Mouse (Mus musculus) brown adipose tissue, adult 24 weeks (tissue): Measurements from ENCODE around the gene Dcps. TPM values are rescaled to one million over a fixed set of nuclear protein-coding genes. Genes with fewer than 3 reads are reported as not detected.

Experiments used
- H3K27ac ChIP-seq: fragments of 200-500 bp; replicated peaks from 2 replicates; pipeline ENCODE4 v1.5.1; 2012; ENCODE audit warnings: low read depth, mild to moderate bottlenecking, low read length
- H3K4me1 ChIP-seq: fragments of 200-500 bp; 2 replicates; pipeline ENCODE4 v1.6.1; 2012; ENCODE audit warnings: low read length, mixed read lengths; ENCODE audit not compliant: control insufficient read depth, insufficient read depth, insufficient read length
- H3K4me3 ChIP-seq: fragments of 200-500 bp; 2 replicates; pipeline ENCODE4 v1.5.1; 2012; ENCODE audit warnings: low read depth, mild to moderate bottlenecking, low read length, moderate library complexity; ENCODE audit not compliant: insufficient read depth
- polyA plus RNA-seq: library from polyadenylated mRNA; stranded (reverse); fragments of >200 nt; gene quantifications from 2 replicates; pipeline ENCODE4 v1.2.4, GENCODE M21; 2012; ENCODE audit not compliant: missing spikeins, insufficient read depth, insufficient read length

The Dcps gene
- polyA plus RNA-seq, 1 experiment, result 12.6 TPM

GRCm38 (mm10) chr9:35092904-35093303 is 83.0 kb downstream of the Dcps start:
- no peaks in the 10 kb centered on the region for H3K4me1 ChIP-seq
- no peak overlapping the region for H3K4me3 ChIP-seq
- no peak overlapping the region for H3K27ac ChIP-seq

Other genes with a start within 250 kb of the Dcps start
- 14.2 and 15.2 TPM in 2 replicates for gene St3gal4, start 56.8 kb downstream of the Dcps start, polyA plus RNA-seq
- 50.6 and 71.3 TPM in 2 replicates for gene Srpr, start 24.1 kb upstream of the Dcps start, polyA plus RNA-seq
- gene Tirap, start 24.2 kb upstream of the Dcps start, polyA plus RNA-seq, result 2.8 and 5.9 TPM in 2 replicates
- gene Foxred1, start 35.0 kb upstream of the Dcps start, polyA plus RNA-seq, result 95.2 and 117 TPM in 2 replicates
- 10.7 and 19.9 TPM in 2 replicates for gene Fam118b, start 91.7 kb upstream of the Dcps start, polyA plus RNA-seq
- gene Rpusd4, start 91.8 kb upstream of the Dcps start, polyA plus RNA-seq, result 10.6 and 11.6 TPM in 2 replicates
- gene Cdon, start 245.1 kb upstream of the Dcps start, polyA plus RNA-seq, result 3.8 and 10.9 TPM in 2 replicates